Mouse (Mus musculus) CD4-positive naive resting alpha-beta T cell, adult 57 days (primary cell): ENCODE data around the gene Paip2b. TPM values are rescaled to one million over a fixed set of nuclear protein-coding genes. Genes with fewer than 3 reads are reported as not detected.

ENCODE experiments used
- total RNA-seq: library from RNA; stranded (reverse); gene quantifications from one replicate; pipeline ENCODE4 v1.2.4, GENCODE M21; 2023

Paip2b gene
- 67.6 TPM for total RNA-seq

DNA sequence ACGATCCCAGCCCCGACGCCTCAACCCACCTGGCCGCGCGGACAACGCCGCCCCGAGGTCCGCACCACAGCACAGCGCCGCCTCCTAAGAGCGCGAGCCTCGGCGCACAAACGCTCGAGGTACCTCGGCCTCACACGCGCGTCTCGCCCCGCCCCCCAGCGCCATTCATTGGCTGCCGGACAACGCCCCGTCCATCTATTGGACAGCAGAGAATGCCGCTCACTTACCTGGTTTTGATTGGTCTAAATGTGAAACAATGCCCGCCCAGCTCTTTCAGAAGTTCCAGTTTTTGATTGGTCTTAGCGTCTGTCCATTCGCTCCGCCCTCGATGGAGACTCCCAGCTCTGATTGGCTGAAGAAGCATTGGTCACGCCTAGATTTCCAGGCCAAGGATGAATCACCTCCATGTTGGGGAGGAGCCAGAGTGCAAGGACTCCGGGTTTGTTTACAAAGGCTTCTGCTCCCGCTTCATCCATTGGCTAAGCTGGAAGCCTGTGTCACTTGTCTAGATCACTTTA, at the start of gene Paip2b:
TSS of gene Paip2b (minus strand) at position 136 of the 518 bp plus-strand sequence.

GRCm38 (mm10) chr6:83866954-83867597, 35.5 kb upstream of the Paip2b start, which contains the start of gene Zfp638:
Gene Zfp638 (plus strand): TSS chr6:83867109.

GRCm38 (mm10) chr6:83794760-83795296, 36.7 kb downstream of the Paip2b start, which contains the start of gene Nagk:
Gene Nagk (plus strand): TSS chr6:83794982.

GRCm38 (mm10) chr6:83775638-83776293, 55.8 kb downstream of the Paip2b start, which contains the start of gene Tex261:
Gene Tex261 (minus strand): TSS chr6:83775813.

DNA sequence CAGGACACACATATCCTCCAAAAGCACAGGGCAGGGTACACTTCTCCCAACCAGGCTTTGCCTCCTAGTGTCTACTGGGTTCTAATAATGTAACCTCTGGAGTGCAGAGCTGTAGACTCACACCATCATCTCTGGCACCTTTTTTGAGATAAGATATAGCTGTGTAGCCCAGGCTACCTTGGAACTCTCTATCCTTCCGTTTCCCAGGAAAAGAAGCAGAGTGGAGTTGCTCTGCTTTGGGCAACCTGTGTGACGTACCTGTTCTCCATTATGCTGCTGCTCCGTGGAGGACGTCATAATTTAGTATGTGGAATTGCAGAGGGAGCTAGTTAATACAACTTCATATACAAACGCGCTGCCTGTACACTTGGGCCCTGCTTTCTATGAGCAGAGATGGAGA, 69.2 kb downstream of the Paip2b start, which contains the start of gene Ankrd53:
TSS of gene Ankrd53 (plus strand) at position 301 of the 400 bp plus-strand sequence.

Other genes starting within 250 kb of the Paip2b start
- gene Clec4f, start 175.6 kb downstream of the Paip2b start, total RNA-seq, result not detected
- gene Cd207, start 153.9 kb downstream of the Paip2b start, total RNA-seq, result 0.50 TPM
- not detected for gene Vax2, start 120.5 kb downstream of the Paip2b start, total RNA-seq
- gene Atp6v1b1, start 88.8 kb downstream of the Paip2b start, total RNA-seq, result not detected
- gene Ankrd53, start 69.1 kb downstream of the Paip2b start, total RNA-seq, result not detected
- 62.1 TPM for gene Tex261, start 55.9 kb downstream of the Paip2b start, total RNA-seq
- gene Nagk, start 36.8 kb downstream of the Paip2b start, total RNA-seq, result 10.9 TPM
- 170 TPM for gene Zfp638, start 35.4 kb upstream of the Paip2b start, total RNA-seq
- 0.38 TPM for gene Dysf, start 176.8 kb upstream of the Paip2b start, total RNA-seq